Mouse (Mus musculus): Measurements from ENCODE around the gene 4933406M09Rik.

- TF ChIP-seq CTCF (conservative IDR thresholded peaks at IDR 0.05; ENCODE audit: insufficient read depth, insufficient read length, low read depth, low read length), result no peak
- no peak for TF ChIP-seq POLR2A (IDR thresholded peaks at IDR 0.05; ENCODE audit: low read depth, low read length)
These were observed 32.4 kb upstream of the 4933406M09Rik start for GRCm38 (mm10) chr1:134353326-134353725.

Measured in kidney, adult 2 months (tissue).